Mouse (Mus musculus) forebrain, postnatal 0 days (tissue): Measurements from ENCODE around the gene Exoc4. TPM values are rescaled to one million over a fixed set of nuclear protein-coding genes. Genes with fewer than 3 reads are reported as not detected.

Experiments used
- ATAC-seq: fragments of 200-750 bp; cut with Nextera tagmentation; 2 replicates; pipeline ENCODE4 v1.8.0; 2017; ENCODE audit warnings: mild to moderate bottlenecking, moderate library complexity
- DNase-seq: peaks from one replicate; pipeline ENCODE4 v3.0.0-alpha.2; 2015
- H3K27ac ChIP-seq: fragments of 300-500 bp; sonication (generic); 2 replicates; pipeline ENCODE4 v1.5.1; 2014; ENCODE audit warnings: low read depth, mild to moderate bottlenecking, antibody characterized with exemption, low read length, moderate library complexity, mixed read lengths
- H3K27me3 ChIP-seq: fragments of 300-500 bp; sonication (generic); 2 replicates; pipeline ENCODE4 v1.6.1; 2014; ENCODE audit warnings: mild to moderate bottlenecking, low read length, mixed read lengths; ENCODE audit not compliant: insufficient read depth
- H3K36me3 ChIP-seq: fragments of 300-500 bp; sonication (generic); 2 replicates; pipeline ENCODE4 v1.6.1; 2014; ENCODE audit warnings: mild to moderate bottlenecking, moderate library complexity; ENCODE audit not compliant: insufficient read depth
- H3K4me1 ChIP-seq: fragments of 300-500 bp; sonication (generic); 2 replicates; pipeline ENCODE4 v1.6.1; 2014; ENCODE audit warnings: antibody characterized with exemption; ENCODE audit not compliant: insufficient read depth
- H3K4me2 ChIP-seq: fragments of 300-500 bp; sonication (generic); 2 replicates; pipeline ENCODE4 v1.6.1; 2014; ENCODE audit warnings: low read depth, mild to moderate bottlenecking, moderate library complexity
- H3K4me3 ChIP-seq: fragments of 300-500 bp; sonication (generic); 2 replicates; pipeline ENCODE4 v1.5.1; 2014; ENCODE audit warnings: low read depth, low read length, mixed read lengths
- H3K9ac ChIP-seq: fragments of 300-500 bp; sonication (generic); 2 replicates; pipeline ENCODE4 v1.6.1; 2014; ENCODE audit warnings: mild to moderate bottlenecking
- H3K9me3 ChIP-seq: fragments of 300-500 bp; sonication (generic); 2 replicates; pipeline ENCODE4 v1.6.1; 2016; ENCODE audit warnings: low read length
- CTCF ChIP-seq: sonication (generic); IDR thresholded peaks from 2 replicates; pipeline ENCODE4 v1.5.1; 2016; ENCODE audit warnings: antibody characterized with exemption, control low read depth, low read depth
- WGBS: fragments of 180-500 bp; shearing (Covaris S2); extraction: QIAGEN DNeasy Blood & Tissue Kit; methylation state at CpG from one replicate; pipeline ENCODE4 v1.1.7; 2014; 5-methylcytosine and 5-hydroxymethylcytosine counted together
- polyA plus RNA-seq: library from polyadenylated mRNA; unstranded; fragments of >200 nt; fragmentation: Nextera tagmentation; extraction: Ambion mirVana; gene quantifications from 2 replicates; pipeline ENCODE4 v1.2.1, GENCODE M21; 2015
- total RNA-seq: library from RNA; depleted of rRNA; stranded (reverse); fragments of >200 nt; gene quantifications from 2 replicates; pipeline ENCODE4 v1.2.3, GENCODE M21; 2014; rRNA removed

Gene Exoc4
- total and polyA plus RNA-seq, 2 experiments from 2014 or later = 29.0 to 90.9 TPM

- no peak overlapping the region for H3K9ac ChIP-seq
- H3K4me3 ChIP-seq = no peak overlapping the region
- no peaks in the 10 kb centered on the region for H3K4me1 ChIP-seq
- no peak overlapping the region for H3K4me2 ChIP-seq
- H3K27me3 ChIP-seq = no peaks in the 10 kb centered on the region
- H3K9me3 ChIP-seq = no peaks in the 10 kb centered on the region
- no peak for TF ChIP-seq CTCF
- no peak for DNase-seq
- ATAC-seq = no peak
- H3K27ac ChIP-seq = no peak overlapping the region
- H3K36me3 ChIP-seq = no peaks in the 10 kb centered on the region
- 13% methylated on average over 1 of the region's 1 CpGs for whole genome bisulfite sequencing
Observed at GRCm38 (mm10) chr6:34003033-34003432, 754.1 kb downstream of the Exoc4 start.

- Histone ChIP-seq H3K4me1 (no peaks in the 10 kb centered on the region), H3K9ac (no peak overlapping the region), H3K27me3 (no peaks in the 10 kb centered on the region), H3K4me2 (no peak overlapping the region; the same call in 1 of the 2 replicates), H3K4me3 (no peak overlapping the region), H3K36me3 (no peaks in the 10 kb centered on the region), H3K9me3 (no peaks in the 10 kb centered on the region), H3K27ac (peak overlapping the region; percentile 41; the same call in 1 of the 2 replicates)
- DNase-seq (no peak), ATAC-seq (peak; percentile 54; the same call in 1 of the 2 replicates)
- WGBS = 47% methylated on average over 6 of the region's 6 CpGs
- no peak for TF ChIP-seq CTCF
Observed at GRCm38 (mm10) chr6:34013469-34013868, 764.6 kb downstream of the Exoc4 start.

Other genes with a start within 250 kb of the Exoc4 start
- gene Chchd3, start 188.8 kb upstream of the Exoc4 start, total RNA-seq = 131 and 161 TPM in 2 replicates
- 117 TPM in 2 replicates for gene Chchd3, start 188.8 kb upstream of the Exoc4 start, polyA plus RNA-seq